Mouse (Mus musculus) lung, adult 18-20 months (tissue): ENCODE data around the gene Fut1.
"Not testable (repeated sequence)": the region's sequence is repeated elsewhere in the genome, so short reads cannot be mapped to it uniquely, and the experiment has no call there.

Source experiments
- DNase-seq, 2 experiments: peaks; one replicate each; pipeline ENCODE4 v3.0.0; 2022; ENCODE audit warnings: mixed read lengths in 2 of 2

Gene Fut1

DNA sequence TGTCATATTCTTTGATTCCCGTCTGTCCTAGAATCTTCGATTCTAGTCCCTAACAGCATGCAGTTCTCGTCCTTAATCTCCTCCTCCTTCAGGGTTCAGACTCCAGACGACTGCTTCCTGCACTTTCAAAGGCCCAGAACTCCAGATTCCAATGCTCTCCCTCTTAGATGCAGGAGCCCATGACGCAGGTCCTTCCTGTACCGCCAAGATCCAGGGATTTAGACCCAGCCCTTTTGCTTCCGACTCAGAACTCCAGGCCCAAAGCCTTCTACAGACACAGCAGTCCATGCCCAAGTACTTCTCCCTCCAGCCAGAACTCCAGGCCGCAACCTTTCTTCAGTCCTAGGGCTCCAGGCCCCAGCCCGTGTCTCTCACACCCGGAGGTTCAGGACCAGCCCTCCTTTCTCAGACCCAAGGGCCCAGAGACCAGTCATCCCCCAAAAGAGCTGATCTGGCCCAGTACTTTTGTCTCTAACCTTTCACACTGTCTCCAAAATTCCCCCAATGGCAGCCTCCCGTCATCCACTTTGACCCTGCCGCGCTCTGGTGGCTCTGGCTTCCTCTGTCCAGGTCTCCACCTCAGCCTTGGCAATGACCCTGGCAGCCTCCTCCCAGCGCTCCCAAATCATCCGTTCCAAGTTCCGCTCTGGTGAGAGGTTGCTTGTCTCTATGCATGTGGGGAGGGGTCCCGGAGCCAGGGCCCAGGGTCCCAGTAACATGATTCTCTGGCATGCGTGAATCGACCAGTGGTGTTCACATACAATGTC is 23.3 kb downstream of the Fut1 start:
- DNase-seq = no peak

DNA sequence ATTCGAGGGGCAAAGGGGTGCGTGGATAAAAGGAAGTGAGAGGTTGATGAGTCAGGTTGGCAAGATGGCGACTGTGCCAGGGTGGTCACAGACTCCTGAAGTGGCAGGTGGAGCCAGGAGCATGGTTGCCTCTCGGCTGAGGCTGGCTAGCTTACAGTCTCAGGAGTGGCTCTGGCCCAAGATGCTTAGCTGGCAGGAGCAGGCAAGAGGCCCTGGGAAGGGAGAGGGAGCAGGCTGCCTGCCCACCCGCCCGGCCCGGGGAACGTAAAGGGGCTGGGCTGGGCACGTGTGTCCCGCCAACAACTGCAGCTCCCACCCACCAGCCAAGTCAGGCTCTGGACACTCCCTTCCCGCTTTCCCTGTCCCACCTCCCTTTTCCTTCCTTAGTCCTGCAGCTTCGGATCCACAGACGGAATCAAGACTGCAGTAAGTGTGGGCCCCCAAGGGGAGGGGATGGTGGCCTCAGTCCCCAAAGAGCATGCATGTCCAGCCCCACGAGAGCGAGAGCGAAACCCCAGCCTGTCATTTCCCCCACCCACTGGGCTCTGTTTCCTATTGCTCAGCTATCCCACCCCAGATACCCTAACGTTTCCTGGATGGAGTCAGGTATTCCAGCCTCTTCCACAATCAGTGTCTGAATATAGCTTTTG is 24.4 kb downstream of the Fut1 start:
- DNase-seq = peak; percentile 37 to 58

DNA sequence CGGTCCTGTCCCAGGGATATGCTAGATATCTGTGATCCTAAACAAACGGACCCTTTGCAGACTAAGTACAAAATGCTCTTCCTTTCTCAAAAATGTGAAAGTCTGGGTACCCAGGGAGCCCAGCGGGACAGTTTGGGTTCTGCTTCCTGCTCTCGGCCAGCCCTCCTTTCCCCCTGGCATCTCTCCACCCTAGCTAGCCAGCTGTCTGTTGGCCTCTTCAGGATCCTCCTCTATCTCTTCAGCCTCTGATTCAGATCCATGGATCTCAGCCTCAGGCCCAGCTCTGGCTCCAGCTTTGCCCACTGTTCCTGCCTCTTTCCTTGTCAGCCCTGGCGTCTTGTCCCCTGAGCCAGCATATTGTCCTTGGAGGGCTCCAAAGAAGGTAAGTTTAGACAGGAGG is 25.0 kb downstream of the Fut1 start:
- no peak for DNase-seq

DNA sequence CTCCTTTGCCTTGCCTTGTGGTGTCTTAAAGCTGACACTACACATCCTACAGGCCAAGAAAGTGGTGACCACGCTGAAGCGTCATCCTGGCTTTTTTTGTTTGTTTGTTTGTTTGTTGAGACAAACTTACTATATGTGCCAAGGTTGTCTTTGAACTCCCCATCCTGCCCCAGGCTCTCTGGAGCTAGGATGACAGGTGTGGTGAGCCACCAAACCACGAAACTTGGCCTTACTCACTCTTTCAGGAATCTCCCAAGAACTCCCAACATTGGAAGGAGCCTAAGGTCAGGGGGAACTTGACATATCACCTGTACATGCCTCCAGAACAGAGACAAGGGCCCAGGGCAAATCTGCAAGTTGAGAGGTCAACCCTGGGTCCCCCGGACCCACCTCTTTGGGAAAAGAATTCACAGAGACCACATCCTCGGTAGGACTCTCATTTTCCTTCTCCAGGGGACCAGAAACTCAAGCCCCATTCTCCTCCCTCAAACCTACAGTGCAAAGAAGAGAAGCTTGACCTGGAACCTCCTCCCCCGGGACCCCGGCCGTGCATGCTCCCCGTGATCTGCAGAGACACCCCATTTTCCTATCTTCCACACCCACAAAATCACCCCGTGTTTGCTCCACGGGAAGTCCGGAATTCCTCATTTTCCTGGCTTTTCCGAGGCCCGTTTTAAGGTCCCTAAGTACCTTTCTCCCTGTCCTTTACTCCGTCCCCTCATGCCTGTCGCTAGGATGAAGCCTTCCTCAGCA is 25.6 kb downstream of the Fut1 start:
- DNase-seq = no peak

DNA sequence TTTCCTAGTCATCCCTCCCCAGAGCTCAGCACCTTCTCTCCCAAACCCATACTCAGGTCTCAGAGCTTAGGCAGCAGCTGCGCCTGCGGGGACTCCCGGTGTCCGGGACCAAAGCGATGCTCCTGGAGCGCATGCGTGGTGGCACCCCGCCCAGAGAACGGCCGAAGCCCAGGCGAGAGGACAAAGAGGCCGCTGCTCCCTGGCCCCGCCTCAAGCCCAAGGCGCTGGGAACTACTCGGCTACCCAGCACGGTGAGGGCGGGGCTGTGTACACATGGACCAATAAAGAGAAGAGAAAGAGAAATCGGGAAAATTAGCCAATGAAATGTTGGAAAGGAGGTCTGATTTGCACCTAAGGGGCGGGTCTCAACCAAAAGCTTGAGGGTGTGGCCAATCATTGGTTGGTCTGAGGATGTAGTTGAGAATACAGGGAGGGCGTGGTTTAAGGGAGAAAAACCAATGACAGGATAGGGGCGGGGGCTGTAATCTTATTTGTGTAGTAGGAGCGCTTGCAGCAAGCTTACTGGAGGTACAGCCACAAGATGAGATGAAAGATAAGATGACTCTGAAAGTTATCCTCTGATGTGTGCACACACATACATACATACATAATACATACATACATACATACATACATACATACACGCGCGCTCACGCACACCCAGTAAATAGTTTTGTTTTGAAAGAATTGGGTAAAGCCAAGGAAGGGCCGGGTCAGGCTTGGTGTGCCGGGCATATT is 26.5 kb downstream of the Fut1 start:
- DNase-seq = peak; percentile 86 to 91

DNA sequence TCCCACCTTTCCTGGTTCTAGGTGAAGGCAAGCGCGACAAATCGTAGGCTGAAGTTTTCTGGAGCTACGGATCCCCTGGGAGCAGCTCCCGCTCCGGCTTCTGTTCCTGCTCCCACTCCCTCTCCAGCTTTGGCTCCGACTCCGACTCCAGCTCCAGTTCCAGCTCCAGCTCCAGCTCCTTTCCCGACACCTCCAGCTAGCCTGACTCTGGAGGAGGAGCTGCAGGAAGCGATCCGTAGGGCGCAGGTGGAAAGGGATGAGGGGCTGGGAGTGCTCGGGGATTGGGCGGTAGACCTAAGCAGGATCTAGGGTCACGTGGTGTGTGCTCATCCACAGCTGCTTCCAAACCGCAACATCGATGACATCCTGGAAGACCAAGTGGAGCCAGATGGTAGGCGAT is 27.1 kb downstream of the Fut1 start:
- no peak for DNase-seq

DNA sequence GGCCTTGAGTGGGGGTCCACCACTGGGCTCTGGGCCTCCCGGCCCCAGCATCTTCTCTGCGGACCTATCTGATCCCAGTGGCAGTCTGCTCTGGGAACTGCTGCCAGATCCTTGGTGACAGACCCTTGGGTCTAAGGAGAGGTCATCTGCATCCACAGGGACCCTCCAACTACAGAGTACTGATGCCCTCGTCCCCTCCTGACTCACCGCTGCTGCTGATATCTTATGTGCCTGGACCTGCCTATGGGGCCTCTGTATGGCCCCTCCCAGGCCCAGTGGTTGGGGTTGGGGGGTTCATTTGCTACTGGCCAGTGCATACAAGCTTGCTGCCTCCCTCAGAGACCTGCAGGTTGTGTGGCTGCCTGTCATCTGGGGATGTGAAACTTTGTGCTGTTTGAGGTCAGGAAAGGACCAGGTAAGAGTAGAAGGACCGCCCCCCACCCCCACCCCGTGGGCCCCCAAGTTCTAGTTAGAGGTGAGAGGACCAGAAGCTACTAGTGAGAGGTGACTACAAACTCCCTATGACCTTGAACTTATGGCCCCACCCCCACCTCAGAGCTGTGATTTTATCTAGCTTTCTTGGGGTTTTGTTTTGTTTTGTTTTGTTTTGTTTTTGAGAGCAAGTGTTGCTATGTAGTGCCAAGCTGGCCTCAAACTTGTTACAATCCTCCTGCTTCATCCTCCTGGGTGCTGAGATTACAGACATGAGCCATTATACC is 27.9 kb downstream of the Fut1 start:
- no peak for DNase-seq

DNA sequence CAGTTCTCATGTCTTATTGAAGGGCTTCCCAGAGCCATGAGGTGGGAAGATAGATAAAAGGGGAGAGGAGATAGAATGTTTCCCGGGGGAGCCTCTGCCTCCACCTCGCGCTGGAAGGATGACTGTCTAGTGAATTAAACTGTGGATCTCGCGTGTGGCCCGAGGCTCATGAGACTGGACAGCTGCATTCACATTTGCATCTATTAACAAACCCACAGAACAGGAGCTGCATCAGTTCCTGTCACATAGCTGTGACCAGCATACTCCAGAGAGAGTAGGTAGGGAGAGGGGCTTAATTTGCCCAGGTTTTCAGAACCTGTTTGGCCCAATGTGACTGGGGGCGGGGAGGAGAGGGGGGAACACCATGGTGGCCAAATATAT is 28.5 kb downstream of the Fut1 start:
- no peak for DNase-seq

DNA sequence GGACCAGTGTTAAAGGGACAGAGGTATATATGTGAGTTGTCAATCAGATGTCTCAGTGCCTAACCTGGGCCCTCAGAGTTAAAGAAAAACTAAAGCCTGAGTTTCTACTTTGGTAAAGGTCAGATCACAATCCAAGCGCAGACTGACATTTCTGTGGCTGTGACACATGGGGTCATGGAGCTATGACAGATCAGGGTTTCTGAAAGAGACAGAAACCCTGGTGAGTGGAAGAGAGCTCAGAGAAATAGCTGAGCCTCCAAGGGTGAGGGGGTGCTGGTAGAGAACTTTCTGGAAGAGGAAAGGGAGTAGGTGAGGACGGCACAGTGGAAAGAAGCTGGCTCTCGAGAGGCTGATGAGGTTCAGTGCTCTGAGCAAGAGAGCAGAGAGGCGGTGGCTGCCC is 29.6 kb downstream of the Fut1 start:
- no peak for DNase-seq

DNA sequence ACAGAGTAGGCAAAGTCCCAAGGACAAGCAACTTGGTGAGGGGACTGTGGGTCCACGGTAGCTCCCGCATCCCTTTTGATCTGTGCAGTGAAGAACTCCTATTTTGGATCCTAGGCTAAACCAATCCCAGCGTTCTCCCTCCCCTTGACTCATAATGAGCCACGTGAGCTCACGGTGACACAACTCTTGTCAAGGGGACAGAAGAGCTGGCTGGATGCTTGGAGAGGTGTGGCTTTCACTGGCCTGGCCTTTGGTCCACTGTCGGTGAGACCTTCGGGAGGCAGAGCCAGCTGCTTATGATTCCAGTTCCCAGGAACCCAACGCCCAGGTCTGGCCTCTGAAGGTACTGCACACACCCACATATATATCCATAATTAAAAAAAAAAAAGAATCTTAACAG is 32.3 kb downstream of the Fut1 start:
- no peak for DNase-seq

DNA sequence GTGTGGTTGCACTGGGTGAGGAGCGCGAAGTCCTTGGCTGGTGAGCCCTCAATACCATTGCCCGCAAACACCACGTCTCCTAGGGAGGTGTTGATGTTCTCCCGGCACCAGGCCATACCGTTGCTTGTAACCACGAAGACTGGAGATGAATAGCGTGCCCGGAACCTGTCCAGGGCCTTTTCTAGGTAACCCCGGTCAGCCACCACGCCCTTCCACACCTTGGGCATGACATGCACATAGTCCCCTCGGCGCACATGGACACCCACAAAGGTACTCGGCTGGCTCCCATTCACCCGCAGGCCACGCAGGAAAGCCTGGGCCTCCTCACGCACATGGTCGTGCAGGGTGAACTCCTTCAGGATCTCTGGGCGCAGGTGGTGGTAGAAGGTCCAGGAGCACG is 33.4 kb downstream of the Fut1 start:
- not testable (repeated sequence) for DNase-seq

DNA sequence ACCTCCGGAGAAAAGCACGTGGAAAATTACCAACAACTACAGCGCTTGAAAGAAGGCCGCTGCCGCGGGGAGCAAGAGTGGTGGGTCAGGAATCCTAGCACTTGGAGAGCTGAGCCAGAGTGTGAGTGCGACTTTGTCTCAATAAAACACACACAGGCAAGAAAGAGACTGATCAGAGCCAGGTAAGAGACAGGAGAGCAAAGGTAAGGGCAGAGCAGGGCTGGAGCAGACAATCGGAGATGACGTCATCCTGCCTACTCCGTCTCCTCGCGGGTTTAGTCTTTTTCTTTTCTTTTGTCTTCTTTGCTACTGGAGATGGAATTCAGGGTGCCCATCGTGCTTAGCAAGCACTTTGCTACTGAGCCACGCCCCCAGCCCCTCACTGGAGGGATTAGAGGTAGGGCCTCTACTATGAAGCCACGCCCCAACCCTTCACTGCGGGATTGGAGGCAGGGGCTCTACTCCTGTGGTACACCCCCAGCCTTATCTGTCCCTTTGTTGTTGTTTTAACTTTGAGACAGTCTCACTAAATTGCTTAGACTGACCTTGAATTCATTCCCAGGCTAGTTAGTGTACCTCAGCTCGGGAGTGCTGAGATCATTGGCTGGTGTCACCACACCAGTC is 37.4 kb downstream of the Fut1 start:
- no peak for DNase-seq

DNA sequence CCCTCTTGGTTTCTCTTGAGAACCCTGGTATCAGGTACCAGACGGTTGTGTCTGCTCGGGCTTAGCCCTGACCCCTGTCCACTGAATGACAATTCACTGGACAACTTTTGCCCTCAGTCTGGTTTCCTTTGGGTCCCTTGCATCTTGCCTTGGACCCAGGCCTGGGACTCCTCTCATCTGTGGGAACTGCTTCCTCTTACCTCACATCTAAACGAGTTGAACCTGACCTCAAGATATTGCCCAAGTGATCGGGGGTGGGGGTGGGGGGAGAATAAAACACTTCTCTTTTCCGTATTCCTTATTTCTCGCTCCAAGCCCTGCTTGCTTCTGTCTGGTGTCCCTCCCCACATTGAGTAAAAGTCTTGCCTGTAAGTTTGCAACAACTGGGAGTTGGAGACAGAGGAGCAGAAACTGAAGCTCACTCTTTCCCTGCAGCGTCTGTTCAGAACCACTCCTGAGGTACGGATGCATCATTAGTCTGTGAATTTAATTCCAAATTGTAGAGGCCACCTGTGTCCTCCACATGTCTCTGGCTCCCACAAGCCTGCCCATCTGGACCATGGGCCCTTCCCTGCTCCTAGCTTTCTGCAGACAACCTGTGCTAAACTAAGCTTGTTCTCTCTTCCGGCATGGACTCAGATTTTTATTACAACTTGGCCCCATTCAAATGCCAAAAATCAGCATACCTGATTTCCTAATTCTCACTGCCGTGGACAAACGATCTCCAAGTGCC is 43.8 kb downstream of the Fut1 start:
- no peak for DNase-seq

DNA sequence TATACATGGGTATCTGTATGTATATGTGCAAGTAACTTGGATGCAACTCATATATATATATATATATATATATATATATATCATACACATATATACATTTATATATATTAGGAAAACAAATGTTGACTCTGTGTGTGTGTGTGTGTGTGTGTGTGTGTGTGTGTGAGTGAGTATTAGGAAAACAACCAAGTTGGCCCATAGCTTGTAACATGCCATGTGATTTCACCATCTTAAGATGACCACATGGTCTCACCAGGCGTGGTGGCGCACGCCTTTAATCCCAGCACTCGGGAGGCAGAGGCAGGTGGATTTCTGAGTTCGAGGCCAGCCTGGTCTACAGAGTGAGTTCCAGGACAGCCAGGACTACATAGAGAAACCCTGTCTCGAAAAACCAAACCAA is 44.6 kb downstream of the Fut1 start:
- DNase-seq = not testable (repeated sequence)

DNA sequence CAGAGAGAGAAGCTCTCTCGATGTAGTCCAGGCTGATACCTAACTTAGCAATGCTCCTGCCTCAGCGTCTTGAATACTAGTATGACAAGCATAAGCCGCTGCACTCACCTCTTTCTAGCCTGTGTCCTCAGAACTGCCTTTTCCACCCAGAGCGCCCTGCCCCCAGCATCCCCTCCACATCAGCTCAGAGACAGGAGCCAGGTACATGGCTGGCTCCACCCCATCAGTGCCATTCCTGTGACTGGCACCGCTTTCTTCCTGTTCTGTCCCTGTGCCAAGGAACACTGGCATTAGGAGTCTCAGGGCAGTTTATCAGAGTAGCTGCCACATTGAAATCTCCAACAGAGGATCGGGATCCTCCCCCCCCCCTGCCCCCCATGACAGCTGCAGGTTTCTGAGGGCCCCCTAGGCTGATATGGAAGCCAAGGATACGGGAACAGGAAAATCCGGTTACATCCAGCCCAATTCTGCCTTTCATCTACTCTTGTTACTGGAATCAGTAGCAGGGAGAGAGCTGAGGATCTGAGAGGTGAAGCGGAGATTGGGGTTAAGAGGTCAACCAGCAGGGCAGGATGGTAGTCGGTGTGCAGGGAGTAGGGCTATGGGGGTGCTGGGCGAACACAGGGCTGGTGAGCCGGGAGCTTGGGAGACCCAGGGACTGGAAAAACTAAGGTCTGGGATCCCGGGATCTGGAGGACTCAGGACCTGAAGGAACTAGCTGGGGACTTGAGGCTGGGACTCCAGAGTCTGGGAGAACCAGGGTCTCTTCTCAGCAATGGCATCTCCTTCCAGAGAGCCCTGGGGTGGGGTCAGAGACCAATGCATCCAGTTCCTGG is 48.4 kb downstream of the Fut1 start:
- no peak for DNase-seq

DNA sequence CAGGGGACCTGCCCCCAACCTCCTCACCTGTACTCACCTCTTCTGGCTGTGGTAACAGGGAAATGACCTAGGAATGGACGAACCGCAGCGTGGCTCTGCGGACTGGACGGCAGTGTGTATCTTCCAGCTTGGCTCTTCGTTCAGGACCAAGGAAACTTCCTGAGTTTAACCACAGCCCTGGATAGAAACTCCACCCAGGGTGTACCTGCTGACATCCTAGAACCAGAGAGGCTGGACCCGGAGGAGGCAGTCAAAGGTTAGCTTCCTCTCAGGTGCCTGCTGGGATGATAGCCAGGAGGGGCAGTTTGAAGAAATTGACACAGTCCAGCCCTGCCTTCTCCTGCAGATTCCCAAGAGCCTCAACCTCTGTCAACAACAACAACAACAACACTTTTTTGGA is 49.1 kb downstream of the Fut1 start, which contains the start of gene Fut2:
Gene Fut2 (minus strand): TSS at position 234 of the 400 bp plus-strand sequence.
- DNase-seq = no peak

DNA sequence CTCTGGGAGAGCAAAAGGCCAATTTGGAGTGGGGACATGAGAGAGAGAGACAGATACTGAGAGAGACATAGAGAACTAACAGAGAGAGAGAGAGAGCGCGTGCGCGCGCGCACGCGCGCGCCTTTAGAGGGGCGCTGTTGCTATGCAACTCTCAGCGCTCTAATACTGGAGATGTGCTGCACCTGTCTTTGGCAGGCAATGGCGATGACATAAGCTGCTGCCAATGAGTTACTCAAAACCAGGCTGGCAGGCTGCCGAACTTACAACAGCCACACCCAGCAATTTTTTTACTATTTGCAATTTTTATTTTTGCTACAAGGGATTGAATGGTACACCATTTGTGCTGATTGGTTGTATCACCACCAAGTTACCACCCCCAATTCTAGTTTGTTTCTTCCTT is 50.7 kb downstream of the Fut1 start:
- no peak for DNase-seq

DNA sequence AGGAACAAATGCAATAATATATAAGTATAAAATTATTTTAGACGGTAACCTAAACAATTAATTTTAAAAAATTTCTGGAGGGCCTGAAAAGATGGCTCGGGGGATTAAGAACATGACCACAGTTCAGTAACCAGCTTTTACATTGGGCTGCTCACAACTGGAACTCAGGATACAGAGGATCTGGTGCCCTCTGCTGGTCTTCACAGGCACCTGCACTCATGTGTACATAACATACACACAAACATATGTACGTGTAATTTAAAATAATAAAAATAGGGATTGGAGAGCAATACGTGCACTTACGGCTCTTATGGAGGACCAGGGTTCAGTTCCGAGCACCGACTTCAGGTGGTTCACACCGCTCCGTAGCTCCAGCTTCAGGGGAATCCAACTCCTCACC is 51.8 kb downstream of the Fut1 start:
- no peak for DNase-seq
